Comparison of ENCODE assay signal across 14 mouse cellular contexts in the genomic region with DNA sequence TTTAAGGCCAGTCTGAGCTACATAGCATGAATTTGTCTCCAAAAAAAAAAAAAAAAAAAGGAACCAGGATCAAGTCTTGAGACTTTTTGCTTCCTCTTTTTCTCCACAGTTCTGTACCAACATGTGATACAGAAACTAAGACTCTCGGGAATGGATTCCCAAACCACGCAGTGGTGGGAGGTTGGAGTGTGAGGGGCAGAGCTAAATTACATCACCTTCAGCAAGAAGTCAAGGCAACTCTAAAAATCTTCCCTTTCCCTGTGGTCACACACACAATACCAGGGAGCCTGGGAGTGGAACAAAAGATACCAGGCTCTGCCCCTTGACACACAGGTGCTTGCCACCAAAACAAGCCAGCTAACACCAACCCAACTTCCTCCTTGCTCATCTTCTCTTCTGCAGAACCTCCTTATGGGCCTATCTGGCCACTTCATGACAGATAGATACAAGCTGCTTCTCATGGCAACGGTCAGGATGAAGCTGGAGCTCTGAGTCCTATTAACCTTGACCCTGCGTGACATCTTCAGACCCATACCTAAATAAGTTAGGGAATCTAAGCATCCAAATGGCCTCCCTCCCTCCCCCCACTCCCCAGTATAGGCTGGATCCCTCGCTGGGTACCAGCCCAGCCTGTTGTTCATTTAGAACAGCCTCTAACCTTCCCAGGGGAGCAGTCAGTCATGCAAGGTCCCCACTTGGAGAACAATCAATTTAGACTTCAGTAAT. TPM values are rescaled to one million over a fixed set of nuclear protein-coding genes. Genes with fewer than 3 reads are reported as not detected.
DNase-seq lines count a peak whose midpoint lies in the region; ATAC-seq and TF ChIP-seq lines count a peak whose summit lies in the region.
"Had no signal": no experiment of that assay in that cellular context is flagged by ENCODE, and none has a peak within 500 bp of the region (broad histone marks: within the 10 kb centered on the region; RNA-seq: fewer than 3 reads in every experiment).

No protein-coding gene starts in this region.

- no peak overlapping the region for H3K9ac ChIP-seq in liver, embryonic 15.5 days
- no peak overlapping the region for H3K9ac ChIP-seq in liver, embryonic 11.5 days (ENCODE audit: low read depth, low read length)
- H3K9ac ChIP-seq in MEL (ENCODE audit: control insufficient read depth, low read depth, low read length, poor library complexity, severe bottlenecking), result no peak overlapping the region
- no peak overlapping the region for H3K9ac ChIP-seq in embryonic facial prominence, embryonic 14.5 days (ENCODE audit: low read depth, low read length)
- H3K9ac ChIP-seq: heart, embryonic 13.5 days; liver, embryonic 13.5 days had no signal

- TF ChIP-seq CTCF in MEL (IDR thresholded peaks at IDR 0.05 in 2 of 3, conservative IDR thresholded peaks at IDR 0.05 in 1 of 3; ENCODE audit: control insufficient read depth in 1 of 3, insufficient read depth in 1 of 3, low read depth in 2 of 3, low read length in 3 of 3, poor library complexity in 1 of 3, severe bottlenecking in 1 of 3), result no peak

- no peaks in the 10 kb centered on the region for H3K79me2 ChIP-seq in MEL (ENCODE audit: control insufficient read depth, insufficient read depth, low read length, poor library complexity)

- H3K4me2 ChIP-seq in liver, embryonic 15.5 days, result 0 out of 2 replicates have a peak overlapping the region, but pooled peaks have one; percentile 18
- no peak overlapping the region for H3K4me2 ChIP-seq in liver, embryonic 11.5 days
- no peak overlapping the region for H3K4me2 ChIP-seq in embryonic facial prominence, embryonic 14.5 days (ENCODE audit: low read depth, low read length)
- H3K4me2 ChIP-seq: heart, embryonic 13.5 days; liver, embryonic 13.5 days had no signal

- H3K27me3 ChIP-seq in liver, embryonic 15.5 days, result peaks cover 3% of the 10 kb centered on the region
- H3K27me3 ChIP-seq in liver, embryonic 11.5 days (replicated peaks; ENCODE audit: control insufficient read depth, insufficient read depth, low read length), result peaks cover 7% of the 10 kb centered on the region; the same call in 1 of the 2 replicates
- H3K27me3 ChIP-seq in MEL (ENCODE audit: control insufficient read depth in 1 of 2, insufficient read depth in 2 of 2, low read length in 2 of 2), result no peaks in the 10 kb centered on the region
- no peaks in the 10 kb centered on the region for H3K27me3 ChIP-seq in embryonic facial prominence, embryonic 14.5 days (replicated peaks; ENCODE audit: control insufficient read depth, insufficient read depth, low read length)

- no peak overlapping the region for H3K27ac ChIP-seq in liver, embryonic 15.5 days (replicated peaks)
- no peak overlapping the region for H3K27ac ChIP-seq in liver, embryonic 11.5 days (ENCODE audit: low read depth, low read length)
- H3K27ac ChIP-seq in MEL (ENCODE audit: control insufficient read depth, low read depth, low read length), result peak overlapping the region; percentile 61
- no peak overlapping the region for H3K27ac ChIP-seq in embryonic facial prominence, embryonic 14.5 days (replicated peaks; ENCODE audit: low read depth, low read length)
- H3K27ac ChIP-seq: heart, embryonic 13.5 days; liver, embryonic 13.5 days had no signal

- H3K4me1 ChIP-seq in liver, embryonic 15.5 days (replicated peaks), result peaks cover 29% of the 10 kb centered on the region
- peaks cover 17% of the 10 kb centered on the region for H3K4me1 ChIP-seq in liver, embryonic 11.5 days (replicated peaks; ENCODE audit: control insufficient read depth, insufficient read depth, low read length)
- peaks cover 21 to 36% of the 10 kb centered on the region in 2 experiments for H3K4me1 ChIP-seq in MEL (ENCODE audit: control insufficient read depth in 1 of 2, insufficient read depth in 2 of 2, low read length in 2 of 2)
- peaks cover 18% of the 10 kb centered on the region for H3K4me1 ChIP-seq in embryonic facial prominence, embryonic 14.5 days (ENCODE audit: control insufficient read depth, insufficient read depth, low read length)

- ATAC-seq in liver, embryonic 15.5 days (ENCODE audit: insufficient read depth), result no peak
- ATAC-seq in liver, embryonic 11.5 days (replicated peaks; ENCODE audit: low FRiP score), result no peak
- ATAC-seq in embryonic facial prominence, embryonic 14.5 days (ENCODE audit: low read depth), result peak; percentile 27
- ATAC-seq in megakaryocyte progenitor cell, adult 5-6 weeks (replicated peaks; ENCODE audit: poor library complexity), result peak; percentile 57

- TF ChIP-seq EP300 in MEL (IDR thresholded peaks at IDR 0.05; ENCODE audit: low read depth in 1 of 2, low read length in 2 of 2), result peak; percentile 82 to 91

- no peak for TF ChIP-seq POLR2A in MEL (IDR thresholded peaks at IDR 0.05; ENCODE audit: control insufficient read depth in 1 of 2, insufficient read depth in 1 of 2, low read depth in 1 of 2, low read length in 2 of 2, poor library complexity in 1 of 2)

- intact Hi-C loops in left cerebral cortex, postnatal 14 days (cut with DNase I), result no loop called here

- DNase-seq in liver, embryonic 11.5 days (ENCODE audit: low spot score), result no peak
- peak; percentile 86 for DNase-seq in MEL (ENCODE audit: low read depth, low spot score)
- no peak for DNase-seq in embryonic facial prominence, embryonic 14.5 days (ENCODE audit: low spot score)
- DNase-seq in left cerebral cortex, postnatal 14 days (ENCODE audit: low spot score in 2 of 2), result no peak
- DNase-seq in layer of hippocampus, postnatal 36 days, result no peak
- DNase-seq: cerebellum, postnatal 36 days; gastrocnemius, postnatal 10 days; layer of hippocampus, adult 9-11 months; liver, embryonic 13.5 days; thymus, postnatal 25 days had no signal

- 37% methylated on average over 5 of the region's 5 CpGs for WGBS in liver, embryonic 15.5 days (ENCODE audit: insufficient replicate concordance)
- WGBS in liver, embryonic 11.5 days, result 50% methylated on average over 5 of the region's 5 CpGs
- 46% methylated on average over 5 of the region's 5 CpGs for WGBS in embryonic facial prominence, embryonic 14.5 days

- no peak for TF ChIP-seq RAD21 in MEL (IDR thresholded peaks at IDR 0.05; ENCODE audit: low read depth, low read length)

- no peak overlapping the region for H3K4me3 ChIP-seq in liver, embryonic 15.5 days (replicated peaks)
- no peak overlapping the region for H3K4me3 ChIP-seq in liver, embryonic 11.5 days (ENCODE audit: low read depth, low read length)
- H3K4me3 ChIP-seq in MEL (ENCODE audit: control insufficient read depth in 1 of 2, insufficient read depth in 1 of 2, low read depth in 2 of 2, low read length in 2 of 2), result peak overlapping the region; percentile 10 to 36; a peak in 3 of 4 replicates
- no peak overlapping the region for H3K4me3 ChIP-seq in embryonic facial prominence, embryonic 14.5 days (ENCODE audit: low read depth, low read length)
- H3K4me3 ChIP-seq: erythroblast, embryonic 14.5 days; heart, embryonic 13.5 days; liver, embryonic 13.5 days had no signal

- no peaks in the 10 kb centered on the region for H3K9me3 ChIP-seq in liver, embryonic 15.5 days (replicated peaks)
- H3K9me3 ChIP-seq in liver, embryonic 11.5 days (ENCODE audit: control insufficient read depth, low read length), result no peaks in the 10 kb centered on the region
- H3K9me3 ChIP-seq in MEL (replicated peaks; ENCODE audit: insufficient read depth, low read length), result no peaks in the 10 kb centered on the region
- H3K9me3 ChIP-seq in embryonic facial prominence, embryonic 14.5 days (ENCODE audit: control insufficient read depth, low read length), result no peaks in the 10 kb centered on the region
- H3K9me3 ChIP-seq: heart, embryonic 13.5 days; liver, embryonic 13.5 days had no signal

- H3K36me3 ChIP-seq in liver, embryonic 15.5 days (replicated peaks), result no peaks in the 10 kb centered on the region
- no peaks in the 10 kb centered on the region for H3K36me3 ChIP-seq in liver, embryonic 11.5 days (ENCODE audit: control insufficient read depth, insufficient read depth, low read length)
- peaks cover 0 to 13% of the 10 kb centered on the region in 2 experiments; a peak in 2 of 4 replicates for H3K36me3 ChIP-seq in MEL (ENCODE audit: control insufficient read depth in 1 of 2, insufficient read depth in 2 of 2, low read length in 2 of 2)
- no peaks in the 10 kb centered on the region for H3K36me3 ChIP-seq in embryonic facial prominence, embryonic 14.5 days (ENCODE audit: control insufficient read depth, insufficient read depth, low read length)
- H3K36me3 ChIP-seq: heart, embryonic 13.5 days; liver, embryonic 13.5 days had no signal

TF ChIP-seq in MEL, 35 proteins besides CTCF, POLR2A, EP300 and RAD21:
- peak; percentile 57 for TF ChIP-seq ETS1 (IDR thresholded peaks at IDR 0.05; ENCODE audit: low read depth, low read length)
- peak; percentile 56 for TF ChIP-seq RCOR1 (IDR thresholded peaks at IDR 0.05; ENCODE audit: low read depth, low read length)
- peak; percentile 86 for TF ChIP-seq TCF12 (IDR thresholded peaks at IDR 0.05; ENCODE audit: low read depth, low read length)
- TF ChIP-seq GATA1 (IDR thresholded peaks at IDR 0.05; ENCODE audit: low read depth, low read length), result peak; percentile 79
- peak; percentile 35; the same call in 1 of the 2 replicates for TF ChIP-seq SIN3A (IDR thresholded peaks at IDR 0.05; ENCODE audit: low read length)
- TF ChIP-seq ZC3H11A (IDR thresholded peaks at IDR 0.05; ENCODE audit: low read depth, low read length), result no peak
- TF ChIP-seq MYC (IDR thresholded peaks at IDR 0.05; ENCODE audit: low read depth, low read length), result peak; percentile 37; the same call in 1 of the 2 replicates
- TF ChIP-seq MXI1 (IDR thresholded peaks at IDR 0.05; ENCODE audit: low read depth, low read length), result no peak
- TF ChIP-seq TAL1 (IDR thresholded peaks at IDR 0.05; ENCODE audit: low read length), result peak; percentile 79
- TF ChIP-seq MYB (IDR thresholded peaks at IDR 0.05; ENCODE audit: low read depth, low read length), result peak; percentile 66
- no peak for TF ChIP-seq NRF1 (IDR thresholded peaks at IDR 0.05; ENCODE audit: insufficient read depth, low read depth, low read length, poor library complexity, severe bottlenecking)
- TF ChIP-seq E2F4 (IDR thresholded peaks at IDR 0.05; ENCODE audit: borderline replicate concordance, low read depth, low read length), result no peak

RNA-seq across cellular contexts. Expression of gene Ier5, which starts 28.7 kb away (rescaled TPM):
- polyA plus RNA-seq in liver, embryonic 15.5 days (2015; fragmentation: Nextera tagmentation; extraction: Ambion mirVana), result 2.5 and 2.7 TPM in 2 replicates
- polyA plus RNA-seq in liver, embryonic 11.5 days (2014; fragmentation: Nextera tagmentation; extraction: Ambion mirVana), result 6.7 and 7.3 TPM in 2 replicates
- total RNA-seq in MEL (2012; rRNA removed), result 7.2 and 7.5 TPM in 2 replicates
- 1 to 10 TPM in 1 of 2 experiments, not detected in 1; 7.4 TPM for polyA plus RNA-seq in MEL (2012; ENCODE audit: insufficient read depth in 1 of 2, insufficient read length in 2 of 2, low read depth in 1 of 2, low replicate concordance in 2 of 2, missing spikeins in 1 of 2)
- polyA plus RNA-seq in embryonic facial prominence, embryonic 14.5 days (2014; fragmentation: Nextera tagmentation; extraction: Ambion mirVana), result 9.9 and 11.0 TPM in 2 replicates
- total RNA-seq in megakaryocyte progenitor cell, adult 5-6 weeks (2015), result 6.8 and 12.1 TPM in 2 replicates
- 5.1 and 5.7 TPM in 2 replicates for total RNA-seq in megakaryocyte progenitor cell, adult 5-6 weeks (2017)
- 10 to 100 TPM; 36.8 to 37.1 TPM for total RNA-seq in left cerebral cortex, postnatal 14 days (2021)
- total RNA-seq in layer of hippocampus, postnatal 36 days (2021), result 10 to 100 TPM; 26.5 to 30.6 TPM

Comparison
In these comparisons a context has a peak if more than half of its experiments do, and no peak if none do; other contexts are left out.
1. ATAC-seq: peak in embryonic facial prominence, embryonic 14.5 days (single experiment) and megakaryocyte progenitor cell, adult 5-6 weeks (single experiment); none in liver, embryonic 15.5 days (single experiment) and liver, embryonic 11.5 days (single experiment).
2. H3K4me3 ChIP-seq: peak in MEL (2 of 2); none in liver, embryonic 15.5 days (single experiment), liver, embryonic 11.5 days (single experiment) and embryonic facial prominence, embryonic 14.5 days (single experiment).